Mouse (Mus musculus) CH12.LX (cell line): ENCODE results near the gene Psma5.

Source experiments
- EP300 ChIP-seq: IDR thresholded peaks from 2 replicates; pipeline ENCODE4 v1.6.1; 2011; ENCODE audit warnings: low read length, improper control_type of control experiment
- ZC3H11A ChIP-seq: IDR thresholded peaks from 2 replicates; pipeline ENCODE4 v1.6.1; 2012; ENCODE audit warnings: low read depth, mild to moderate bottlenecking, inconsistent platforms, low read length, improper control_type of control experiment

DNA sequence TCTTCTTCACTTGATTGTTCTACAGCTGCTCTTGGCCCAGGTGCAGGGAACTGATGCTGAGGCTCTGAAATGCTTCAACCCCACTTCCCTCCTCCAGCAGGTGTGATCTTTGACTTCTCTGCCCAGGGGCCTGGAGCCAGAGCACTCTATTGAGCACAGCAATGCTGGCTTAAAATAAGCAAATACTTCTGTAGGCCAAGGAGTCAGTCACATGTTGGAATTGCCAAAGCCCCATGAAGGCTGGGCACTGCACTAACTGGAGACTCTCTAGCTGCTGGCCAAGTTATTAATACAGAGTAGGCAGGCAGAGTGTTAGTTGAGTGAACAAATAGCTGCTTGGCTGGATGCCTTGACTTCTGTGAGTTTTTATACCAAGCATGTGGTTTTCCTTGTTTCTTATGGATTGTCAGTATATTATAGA, 54.2 kb downstream of the Psma5 start:
- TF ChIP-seq EP300 (no peak), ZC3H11A (no peak)
